Mouse (Mus musculus) macrophage (primary cell): ENCODE results near the gene Cer1. TPM values are rescaled to one million over a fixed set of nuclear protein-coding genes. Genes with fewer than 3 reads are reported as not detected.

Experiments
- H3K27ac ChIP-seq: fragments of 350-480 bp; formaldehyde crosslinking; 2 replicates; pipeline ENCODE4 v1.9.0; 2021
- H3K36me3 ChIP-seq: fragments of 350-480 bp; formaldehyde crosslinking; 2 replicates; pipeline ENCODE4 v1.9.0; 2021; ENCODE audit errors: inconsistent target
- H3K4me3 ChIP-seq: fragments of 350-480 bp; formaldehyde crosslinking; 2 replicates; pipeline ENCODE4 v1.9.0; 2021; ENCODE audit errors: inconsistent target
- H3K79me2 ChIP-seq: fragments of 350-480 bp; formaldehyde crosslinking; 2 replicates; pipeline ENCODE4 v1.9.0; 2021; ENCODE audit errors: inconsistent target
- WGBS: methylation state at CpG from one replicate; pipeline ENCODE4 v1.1.7; 2026; ENCODE audit warnings: inconsistent platforms; ENCODE audit not compliant: missing documents; 5-methylcytosine and 5-hydroxymethylcytosine counted together
- polyA plus RNA-seq: library from polyadenylated mRNA; stranded (reverse); fragments of 250-400 nt; gene quantifications from 3 replicates; pipeline ENCODE4 v1.2.4, GENCODE M21; 2018; ENCODE audit warnings: inconsistent platforms

Gene Cer1
- polyA plus RNA-seq, 1 experiment from 2014 or later, result not detected

DNA sequence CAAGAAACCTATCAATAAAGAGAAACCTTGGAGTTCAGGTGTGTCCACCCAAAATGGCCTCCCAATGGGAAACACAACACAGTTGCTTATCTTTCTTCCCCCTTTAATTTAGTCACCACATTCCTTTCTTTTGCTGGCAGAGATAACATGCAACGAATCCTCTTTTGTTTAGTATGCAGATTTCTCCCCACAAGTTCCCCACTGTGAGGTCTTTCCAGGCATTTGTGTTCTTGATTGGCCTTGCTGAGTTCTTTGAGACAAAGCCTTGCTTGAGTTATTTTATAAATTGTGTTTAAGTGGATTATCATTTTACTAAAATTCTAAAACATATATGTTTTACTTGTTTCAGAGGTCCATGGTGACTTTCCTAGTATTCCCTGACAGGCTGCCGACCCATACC is 1.2 kb upstream of the Cer1 start:
- no peak overlapping the region for H3K4me3 ChIP-seq
- WGBS, result 83% methylated on average over 2 of the region's 2 CpGs
- H3K27ac ChIP-seq, result no peak overlapping the region
- H3K79me2 ChIP-seq, result no peaks in the 10 kb centered on the region
- H3K36me3 ChIP-seq, result no peaks in the 10 kb centered on the region

DNA sequence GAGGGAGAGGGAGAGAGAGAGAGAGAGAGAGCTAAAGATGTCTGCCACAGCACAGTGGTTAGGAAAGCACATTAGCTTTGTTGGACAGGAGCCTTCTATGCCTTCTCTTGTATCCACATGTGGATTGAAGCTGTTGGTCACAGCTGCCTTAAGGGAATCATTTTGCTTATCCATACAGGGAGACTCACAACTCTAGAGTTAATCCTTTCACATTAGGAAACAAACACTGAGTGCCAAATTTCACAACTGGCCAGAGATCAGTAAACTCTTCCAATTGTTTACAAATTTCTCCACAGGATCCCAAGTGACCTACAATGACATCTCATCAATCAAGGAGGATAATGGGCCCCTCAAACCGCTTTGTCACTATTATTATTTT is 576 bp upstream of the Cer1 start:
- WGBS, result 100% methylated on average over 1 of the region's 1 CpGs

DNA sequence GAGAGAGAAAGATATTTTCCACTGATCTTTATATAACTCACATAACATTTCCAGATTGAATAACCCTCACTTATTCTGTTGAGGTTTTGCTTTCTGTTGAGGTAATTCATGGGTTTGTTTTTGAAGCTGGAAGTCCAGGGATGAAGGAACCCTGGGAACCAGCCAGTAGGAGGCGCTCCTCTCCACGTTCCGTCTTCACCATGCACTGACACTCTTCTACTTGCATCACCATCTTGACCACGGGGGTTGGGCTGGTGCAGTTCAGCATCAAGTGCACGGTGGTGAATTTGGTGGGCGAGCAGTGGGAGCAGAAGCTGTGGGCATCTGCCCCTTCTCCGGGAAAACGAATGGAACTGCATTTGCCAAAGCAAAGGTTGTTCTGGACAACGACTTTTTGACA is 2.4 kb downstream of the Cer1 start:
- no peak overlapping the region for H3K27ac ChIP-seq
- no peaks in the 10 kb centered on the region for H3K36me3 ChIP-seq
- no peaks in the 10 kb centered on the region for H3K79me2 ChIP-seq
- H3K4me3 ChIP-seq, result no peak overlapping the region
- WGBS, result 86% methylated on average over 9 of the region's 9 CpGs

More for the DNA sequence above, 576 bp upstream of the Cer1 start:
- Histone ChIP-seq H3K36me3 (no peaks in the 10 kb centered on the region), H3K79me2 (no peaks in the 10 kb centered on the region), H3K27ac (no peak overlapping the region), H3K4me3 (no peak overlapping the region)

DNA sequence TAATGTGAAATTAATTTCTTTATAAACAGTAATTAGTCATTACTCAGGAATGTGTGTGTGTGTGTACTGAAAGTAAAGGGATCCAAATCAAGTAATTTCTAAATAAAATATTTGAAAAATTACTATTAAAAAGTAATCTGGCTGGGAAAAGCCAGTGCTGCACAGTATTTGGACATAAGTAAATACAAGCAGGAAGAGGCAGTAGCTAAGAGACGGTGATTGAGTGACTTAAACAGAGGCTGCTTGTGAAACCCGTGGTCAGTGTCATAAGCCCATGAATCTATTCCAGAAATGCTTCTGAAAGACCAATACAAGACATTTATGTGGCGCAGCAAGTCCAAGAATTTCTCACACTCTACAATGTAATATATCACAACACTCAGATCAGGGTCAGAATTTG is 3.6 kb downstream of the Cer1 start:
- Histone ChIP-seq H3K36me3 (no peaks in the 10 kb centered on the region), H3K79me2 (no peaks in the 10 kb centered on the region), H3K4me3 (no peak overlapping the region), H3K27ac (no peak overlapping the region)
- 55% methylated on average over 3 of the region's 3 CpGs for WGBS

DNA sequence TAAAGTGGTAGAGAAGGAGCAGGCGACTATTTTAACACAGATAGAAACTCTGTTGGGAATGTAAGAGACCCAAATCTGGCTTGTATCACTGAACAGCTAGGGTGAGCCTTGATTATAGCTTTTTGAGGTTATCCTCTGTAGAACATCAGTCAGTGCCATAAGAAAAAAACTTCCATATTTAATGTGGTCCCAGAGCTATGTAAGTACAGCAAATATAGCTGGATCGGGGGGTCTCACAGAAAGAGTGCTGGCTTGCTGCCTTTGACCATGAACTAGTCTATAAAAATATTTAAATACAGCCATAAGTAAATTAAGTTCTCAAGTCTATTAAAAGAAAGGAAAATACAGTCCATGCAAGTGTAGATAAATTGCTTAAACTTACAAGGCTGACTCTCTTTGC is 4.7 kb downstream of the Cer1 start:
- WGBS, result 100% methylated on average over 2 of the region's 2 CpGs
- Histone ChIP-seq H3K79me2 (no peaks in the 10 kb centered on the region), H3K27ac (no peak overlapping the region), H3K36me3 (no peaks in the 10 kb centered on the region), H3K4me3 (no peak overlapping the region)

DNA sequence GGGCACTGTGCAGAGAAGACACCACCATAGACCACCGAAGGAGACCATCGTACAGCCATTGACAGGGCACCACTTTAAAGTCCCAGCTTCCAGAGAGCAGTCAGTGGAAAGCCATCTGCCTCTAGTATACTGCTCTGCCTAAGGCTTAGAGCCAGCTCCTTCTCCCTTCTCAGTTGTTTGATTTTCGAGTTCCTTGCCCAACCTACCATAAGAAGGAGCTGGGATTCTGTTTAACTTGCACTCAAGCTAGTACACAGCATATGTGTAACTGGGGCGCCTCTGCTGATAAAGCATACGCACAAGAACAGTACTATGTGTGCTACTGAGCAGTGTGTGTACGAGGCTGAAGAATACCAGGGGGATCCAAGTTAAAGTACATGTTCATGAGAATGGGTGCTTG is 5.8 kb downstream of the Cer1 start:
- Histone ChIP-seq H3K79me2 (no peaks in the 10 kb centered on the region), H3K4me3 (no peak overlapping the region), H3K36me3 (no peaks in the 10 kb centered on the region), H3K27ac (no peak overlapping the region)
- 94% methylated on average over 5 of the region's 6 CpGs for WGBS

DNA sequence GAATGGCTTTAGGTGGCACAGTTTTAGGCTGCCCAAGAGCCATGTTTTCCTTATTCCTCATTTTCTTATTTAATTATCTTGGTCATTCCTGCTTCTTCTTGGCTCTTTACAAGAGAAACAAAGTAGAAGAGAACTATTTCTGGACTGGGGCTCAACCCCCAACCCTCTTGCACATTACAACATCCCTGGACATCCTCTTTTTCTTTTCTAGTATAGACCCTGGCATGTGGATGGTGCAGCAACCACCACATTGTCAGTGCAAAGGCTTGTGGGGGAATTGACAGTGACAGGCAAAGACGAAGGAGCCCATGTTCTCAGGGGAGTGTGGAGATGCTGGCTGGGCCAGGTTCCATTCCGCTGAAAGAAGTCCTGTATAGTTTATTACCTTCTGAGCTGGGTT is 8.3 kb downstream of the Cer1 start:
- no peak overlapping the region for H3K4me3 ChIP-seq
- no peaks in the 10 kb centered on the region for H3K36me3 ChIP-seq
- no peak overlapping the region for H3K27ac ChIP-seq
- no peaks in the 10 kb centered on the region for H3K79me2 ChIP-seq
- 52% methylated on average over 2 of the region's 2 CpGs for WGBS

DNA sequence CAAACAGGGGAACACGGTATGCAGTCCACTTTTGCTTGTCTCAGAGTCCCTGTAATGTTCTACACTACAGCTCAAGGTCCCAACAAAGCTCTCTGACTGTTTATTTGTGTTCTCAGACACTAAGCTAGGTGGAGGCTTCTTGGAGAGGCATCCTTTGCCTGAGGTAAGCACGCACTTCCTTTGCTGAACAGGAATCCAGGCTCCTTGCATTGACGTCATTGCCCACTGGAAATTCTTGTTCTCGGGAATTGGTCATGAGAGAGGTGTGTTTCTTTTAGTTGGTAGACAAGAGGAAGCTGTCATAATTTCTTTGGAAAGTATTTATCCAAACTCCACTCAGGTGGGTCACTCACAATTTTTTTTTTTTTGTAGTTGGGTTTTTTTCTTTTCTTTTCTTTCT is 9.4 kb downstream of the Cer1 start:
- no peak overlapping the region for H3K4me3 ChIP-seq
- no peak overlapping the region for H3K27ac ChIP-seq
- 98% methylated on average over 4 of the region's 4 CpGs for WGBS
- H3K36me3 ChIP-seq, result no peaks in the 10 kb centered on the region
- H3K79me2 ChIP-seq, result no peaks in the 10 kb centered on the region

DNA sequence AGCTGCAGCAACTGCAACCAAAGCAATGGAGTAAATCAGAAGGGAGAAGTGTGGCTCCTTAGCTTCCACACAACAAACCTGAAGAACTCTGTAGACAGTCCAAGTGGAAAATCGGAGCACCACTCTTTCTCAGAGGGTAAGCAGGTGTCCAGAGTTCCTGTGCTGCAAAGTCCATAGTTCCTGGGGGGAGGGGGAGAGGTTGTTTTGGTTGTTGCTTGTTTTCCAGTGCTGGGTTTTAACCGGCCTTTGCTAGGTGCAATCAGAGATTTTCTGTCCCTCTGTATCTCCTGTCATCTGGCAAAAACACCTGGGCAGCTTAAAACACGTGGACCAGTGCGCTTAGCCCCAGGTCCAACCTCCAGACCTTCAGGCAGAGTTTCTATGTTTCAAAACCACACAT is 10.2 kb downstream of the Cer1 start:
- Histone ChIP-seq H3K79me2 (no peaks in the 10 kb centered on the region), H3K4me3 (no peak overlapping the region), H3K36me3 (no peaks in the 10 kb centered on the region), H3K27ac (no peak overlapping the region)
- WGBS, result 74% methylated on average over 4 of the region's 4 CpGs

DNA sequence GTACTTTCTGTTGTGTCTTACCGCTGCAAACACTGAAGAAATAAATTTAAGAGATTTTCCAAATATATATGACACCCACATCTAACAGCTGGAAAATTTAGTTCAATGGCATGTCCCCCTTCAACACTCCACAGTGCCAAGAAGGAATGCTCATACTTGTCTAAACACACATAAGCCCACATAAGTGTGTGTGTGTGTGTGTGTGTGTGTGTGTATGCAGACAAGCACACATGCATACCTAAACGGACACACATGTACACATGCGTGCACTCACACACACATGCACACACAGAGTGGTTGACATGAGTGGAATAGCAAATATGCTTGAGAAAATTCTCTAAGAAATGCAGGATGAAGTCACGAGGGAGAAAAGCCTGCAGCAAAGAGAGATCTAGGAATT is 12.4 kb downstream of the Cer1 start:
- WGBS, result 85% methylated on average over 3 of the region's 4 CpGs

DNA sequence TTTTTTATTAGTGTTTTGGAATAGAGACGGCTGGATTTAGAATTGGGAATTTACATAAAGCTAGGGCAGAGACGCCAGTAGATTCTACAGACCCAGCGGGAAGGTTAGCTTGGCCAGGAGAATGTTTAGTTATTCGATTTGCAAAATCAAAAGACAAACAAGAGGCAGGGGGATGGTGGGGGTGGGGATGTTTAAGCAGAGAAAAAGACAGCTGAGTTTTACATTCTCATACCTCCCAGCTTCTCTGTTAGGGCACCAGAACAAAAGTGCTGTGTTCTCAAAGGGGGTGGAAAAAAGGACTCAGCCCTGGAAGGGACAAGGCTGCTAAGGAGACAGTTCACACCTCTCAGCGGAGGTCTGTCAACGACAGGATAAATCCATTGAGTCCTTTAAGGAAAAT is 12.8 kb downstream of the Cer1 start:
- Histone ChIP-seq H3K4me3 (no peak overlapping the region), H3K79me2 (no peaks in the 10 kb centered on the region), H3K36me3 (no peaks in the 10 kb centered on the region), H3K27ac (no peak overlapping the region)
- 92% methylated on average over 6 of the region's 6 CpGs for WGBS

More for the DNA sequence above, 12.4 kb downstream of the Cer1 start:
- H3K27ac ChIP-seq, result no peak overlapping the region
- no peaks in the 10 kb centered on the region for H3K36me3 ChIP-seq
- H3K79me2 ChIP-seq, result no peaks in the 10 kb centered on the region
- no peak overlapping the region for H3K4me3 ChIP-seq

DNA sequence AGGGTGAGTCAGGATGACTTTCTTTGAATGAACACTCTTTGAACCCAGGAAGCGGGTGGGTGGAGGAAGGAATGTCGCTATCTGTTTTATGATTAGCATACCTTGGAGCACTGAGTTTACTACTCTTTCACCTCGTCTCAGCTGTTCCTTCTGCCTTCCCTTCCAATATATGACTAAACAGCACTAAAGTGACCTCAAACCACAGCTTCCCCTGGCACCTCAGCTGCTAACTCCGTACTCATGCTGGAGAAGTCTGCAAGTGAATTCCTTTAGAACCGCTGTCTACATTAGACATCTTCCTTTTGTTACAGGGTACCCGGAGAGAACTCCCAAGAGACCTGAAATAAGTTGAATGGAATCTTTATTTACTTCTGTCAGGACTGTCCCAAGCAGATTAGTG is 14.0 kb downstream of the Cer1 start:
- Histone ChIP-seq H3K27ac (no peak overlapping the region), H3K79me2 (no peaks in the 10 kb centered on the region), H3K36me3 (no peaks in the 10 kb centered on the region), H3K4me3 (no peak overlapping the region)
- 16% methylated on average over 6 of the region's 6 CpGs for WGBS

DNA sequence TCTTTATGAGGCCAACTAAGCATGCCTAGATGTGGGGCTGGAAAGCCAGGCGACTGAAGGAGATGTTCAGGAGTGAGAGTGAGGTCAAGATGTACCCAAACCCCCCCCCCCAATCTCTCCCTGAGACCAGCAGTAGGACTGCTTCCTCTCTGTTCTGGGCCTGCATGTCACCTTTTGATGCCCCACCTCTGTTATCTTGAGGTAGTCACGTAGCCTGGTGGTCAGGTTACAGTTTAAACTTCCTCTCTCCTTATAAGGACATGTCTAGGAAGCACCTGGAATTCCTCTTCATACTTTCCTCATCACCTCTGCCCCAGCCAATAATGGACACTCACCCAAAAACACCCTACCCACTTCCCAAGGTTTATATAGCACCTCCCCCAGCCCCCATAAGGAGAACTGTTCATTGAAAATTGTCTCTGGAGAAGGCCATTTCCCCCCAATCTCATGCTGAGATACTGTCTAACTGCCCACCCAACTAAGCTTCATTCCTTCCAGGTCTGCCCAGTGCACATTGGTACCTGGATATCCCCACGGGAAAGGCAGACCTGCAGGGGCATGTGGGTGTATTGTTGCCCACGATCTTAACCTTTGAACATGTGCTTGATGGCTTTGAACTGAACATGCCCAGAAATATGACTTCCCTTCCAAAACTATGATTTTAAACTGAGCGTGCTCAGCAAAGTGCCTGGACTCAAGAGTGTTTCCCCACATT is 17.1 kb downstream of the Cer1 start:
- WGBS, result 91% methylated on average over 5 of the region's 5 CpGs
- no peak overlapping the region for H3K4me3 ChIP-seq
- H3K36me3 ChIP-seq, result no peaks in the 10 kb centered on the region
- H3K27ac ChIP-seq, result no peak overlapping the region
- no peaks in the 10 kb centered on the region for H3K79me2 ChIP-seq

DNA sequence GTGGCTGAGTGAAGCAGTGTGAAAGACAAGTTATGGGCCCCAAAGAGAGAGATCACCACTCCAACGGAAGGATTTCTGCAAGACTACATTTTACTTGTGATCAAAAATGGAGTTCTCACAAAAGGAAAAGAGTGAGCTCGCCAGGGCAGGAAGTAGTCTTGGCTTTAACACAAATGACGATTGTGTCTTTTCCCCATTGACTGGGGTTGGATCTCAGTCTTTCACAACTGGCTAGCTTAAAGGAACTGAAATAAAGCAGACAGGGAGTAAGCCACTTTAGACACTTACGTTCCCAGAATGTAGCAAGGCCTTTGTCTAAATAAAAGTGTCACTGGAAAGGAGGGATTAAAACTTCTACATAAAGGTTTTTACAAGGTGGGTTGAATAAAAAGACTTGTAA is 17.8 kb downstream of the Cer1 start:
- no peak overlapping the region for H3K4me3 ChIP-seq
- H3K27ac ChIP-seq, result no peak overlapping the region
- H3K36me3 ChIP-seq, result no peaks in the 10 kb centered on the region
- no peaks in the 10 kb centered on the region for H3K79me2 ChIP-seq
- 20% methylated on average over 4 of the region's 4 CpGs for WGBS

DNA sequence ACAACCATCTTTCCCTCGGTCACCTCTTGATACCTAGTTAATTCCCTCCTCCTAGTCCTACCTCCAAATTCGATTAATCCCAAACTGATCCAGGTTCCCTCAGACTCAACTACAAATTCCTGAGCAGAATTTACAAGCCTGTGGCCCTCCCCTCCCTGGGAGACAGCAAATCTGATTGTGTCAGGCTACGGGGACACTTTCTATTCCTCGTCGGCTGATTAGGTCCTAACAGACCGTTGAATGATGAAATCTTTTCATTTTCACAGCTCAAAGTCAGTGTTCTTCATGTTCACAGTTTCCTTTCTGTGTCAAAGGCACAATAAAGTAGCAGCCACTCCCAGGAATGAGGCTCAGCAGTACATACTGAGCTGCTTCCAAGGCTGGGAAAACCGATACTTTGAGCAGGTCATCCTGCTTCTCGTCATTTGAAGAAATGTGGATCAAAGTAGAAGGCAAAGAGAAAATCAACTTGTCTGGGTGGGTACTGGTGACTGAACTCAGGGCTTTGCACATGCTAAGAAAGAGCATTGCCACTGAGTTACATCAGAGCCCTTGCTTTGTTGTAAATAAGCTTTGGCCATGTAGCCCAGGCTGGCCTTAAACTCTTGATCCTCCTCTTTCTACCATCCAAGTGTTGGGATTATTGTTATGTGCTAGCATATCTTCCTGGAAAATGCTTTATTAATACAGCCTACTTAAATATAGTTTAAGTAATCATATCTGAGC is 19.8 kb downstream of the Cer1 start:
- H3K4me3 ChIP-seq, result no peak overlapping the region
- no peaks in the 10 kb centered on the region for H3K79me2 ChIP-seq
- H3K36me3 ChIP-seq, result no peaks in the 10 kb centered on the region
- 50% methylated on average over 8 of the region's 8 CpGs for WGBS
- H3K27ac ChIP-seq, result no peak overlapping the region
